Mouse (Mus musculus) forebrain, embryonic 10.5 days (tissue): ENCODE results near the gene Zbtb20. TPM values are rescaled to one million over a fixed set of nuclear protein-coding genes. Genes with fewer than 3 reads are reported as not detected.
A peak's percentile ranks its signal among the peaks of the same experiment; 100 is the strongest.

Experiments used
- DNase-seq: peaks from one replicate; pipeline ENCODE4 v3.0.0-alpha.2; 2017; ENCODE audit warnings: low spot score; ENCODE audit errors: extremely low spot score
- H3K27ac ChIP-seq: fragments of 300-500 bp; sonication (generic); 2 replicates; pipeline ENCODE4 v1.5.1; 2016; ENCODE audit warnings: mild to moderate bottlenecking
- H3K27me3 ChIP-seq: fragments of 300-500 bp; sonication (generic); 2 replicates; pipeline ENCODE4 v1.6.1; 2016; ENCODE audit warnings: mild to moderate bottlenecking; ENCODE audit not compliant: poor library complexity, severe bottlenecking
- H3K36me3 ChIP-seq: fragments of 300-500 bp; sonication (generic); replicated peaks from 2 replicates; pipeline ENCODE4 v1.6.1; 2016; ENCODE audit warnings: mild to moderate bottlenecking, moderate library complexity
- H3K4me1 ChIP-seq: fragments of 300-500 bp; sonication (generic); 2 replicates; pipeline ENCODE4 v1.6.1; 2016
- H3K4me3 ChIP-seq: fragments of 300-500 bp; sonication (generic); 2 replicates; pipeline ENCODE4 v1.5.1; 2016; ENCODE audit warnings: mild to moderate bottlenecking, moderate library complexity
- H3K9me3 ChIP-seq: fragments of 300-500 bp; sonication (generic); 2 replicates; pipeline ENCODE4 v1.6.1; 2016; ENCODE audit warnings: mild to moderate bottlenecking, moderate library complexity
- WGBS: fragments of 180-500 bp; shearing (Covaris S2); methylation state at CpG from one replicate; pipeline ENCODE4 v1.1.7; 2016; 5-methylcytosine and 5-hydroxymethylcytosine counted together
- polyA plus RNA-seq: library from polyadenylated mRNA; unstranded; fragments of >200 nt; fragmentation: Nextera tagmentation; extraction: Ambion mirVana; gene quantifications from 2 replicates; pipeline ENCODE4 v1.2.1, GENCODE M21; 2016

Zbtb20 gene
- polyA plus RNA-seq, 1 experiment from 2014 or later: 17.3 TPM

GRCm38 (mm10) chr16:43415864-43416263, 540.2 kb downstream of the Zbtb20 start:
- DNase-seq: no peak
- Histone ChIP-seq H3K4me1 (no peaks in the 10 kb centered on the region), H3K27ac (no peak overlapping the region), H3K9me3 (no peaks in the 10 kb centered on the region), H3K36me3 (no peaks in the 10 kb centered on the region), H3K4me3 (no peak overlapping the region), H3K27me3 (no peaks in the 10 kb centered on the region)
- 79% methylated on average over 4 of the region's 4 CpGs for WGBS

- H3K27ac ChIP-seq: no peak overlapping the region
- 63% methylated on average over 2 of the region's 2 CpGs for WGBS
- H3K4me1 ChIP-seq: no peaks in the 10 kb centered on the region
- no peaks in the 10 kb centered on the region for H3K36me3 ChIP-seq
- no peaks in the 10 kb centered on the region for H3K27me3 ChIP-seq
- DNase-seq: no peak
- H3K9me3 ChIP-seq: no peaks in the 10 kb centered on the region
- H3K4me3 ChIP-seq: no peak overlapping the region
Measured at GRCm38 (mm10) chr16:43419923-43420322, 544.2 kb downstream of the Zbtb20 start.

- 98% methylated on average over 2 of the region's 2 CpGs for WGBS
- Histone ChIP-seq H3K9me3 (no peaks in the 10 kb centered on the region), H3K27ac (no peak overlapping the region), H3K4me1 (no peaks in the 10 kb centered on the region), H3K36me3 (no peaks in the 10 kb centered on the region), H3K27me3 (no peaks in the 10 kb centered on the region), H3K4me3 (no peak overlapping the region)
- no peak for DNase-seq
Measured at GRCm38 (mm10) chr16:43428955-43429354, 553.3 kb downstream of the Zbtb20 start.

GRCm38 (mm10) chr16:43430030-43430429, 554.3 kb downstream of the Zbtb20 start:
- Histone ChIP-seq H3K27ac (no peak overlapping the region), H3K36me3 (no peaks in the 10 kb centered on the region), H3K27me3 (no peaks in the 10 kb centered on the region), H3K9me3 (no peaks in the 10 kb centered on the region), H3K4me1 (no peaks in the 10 kb centered on the region), H3K4me3 (no peak overlapping the region)
- WGBS: 92% methylated on average over 4 of the region's 4 CpGs
- DNase-seq: no peak

- H3K9me3 ChIP-seq: no peaks in the 10 kb centered on the region
- H3K4me3 ChIP-seq: no peak overlapping the region
- DNase-seq: no peak
- H3K27me3 ChIP-seq: no peaks in the 10 kb centered on the region
- no peaks in the 10 kb centered on the region for H3K36me3 ChIP-seq
- no peaks in the 10 kb centered on the region for H3K4me1 ChIP-seq
- WGBS: 87% methylated on average over 5 of the region's 5 CpGs
- H3K27ac ChIP-seq: no peak overlapping the region
Measured at GRCm38 (mm10) chr16:43431514-43432371, 556.1 kb downstream of the Zbtb20 start.

- no peak for DNase-seq
- no peak overlapping the region for H3K27ac ChIP-seq
- no peaks in the 10 kb centered on the region for H3K27me3 ChIP-seq
- 53% methylated on average over 3 of the region's 3 CpGs for WGBS
- H3K9me3 ChIP-seq: no peaks in the 10 kb centered on the region
- H3K4me1 ChIP-seq: no peaks in the 10 kb centered on the region
- H3K4me3 ChIP-seq: no peak overlapping the region
- H3K36me3 ChIP-seq: no peaks in the 10 kb centered on the region
Measured at GRCm38 (mm10) chr16:43434941-43435340, 559.3 kb downstream of the Zbtb20 start.

GRCm38 (mm10) chr16:43438878-43439371, 563.2 kb downstream of the Zbtb20 start:
- Histone ChIP-seq H3K27ac (0 out of 2 replicates have a peak overlapping the region, but pooled peaks have one; percentile 11), H3K4me1 (peaks cover 11% of the 10 kb centered on the region), H3K36me3 (no peaks in the 10 kb centered on the region), H3K4me3 (no peak overlapping the region), H3K27me3 (no peaks in the 10 kb centered on the region), H3K9me3 (no peaks in the 10 kb centered on the region)
- whole genome bisulfite sequencing: 77% methylated on average over 8 of the region's 8 CpGs
- DNase-seq: no peak

- no peak overlapping the region for H3K27ac ChIP-seq
- H3K4me3 ChIP-seq: no peak overlapping the region
- no peak for DNase-seq
- WGBS: 91% methylated on average over 6 of the region's 6 CpGs
- no peaks in the 10 kb centered on the region for H3K27me3 ChIP-seq
- peaks cover 11% of the 10 kb centered on the region for H3K4me1 ChIP-seq
- no peaks in the 10 kb centered on the region for H3K9me3 ChIP-seq
- H3K36me3 ChIP-seq: no peaks in the 10 kb centered on the region
Measured at GRCm38 (mm10) chr16:43441392-43441791, 565.7 kb downstream of the Zbtb20 start.

- H3K27ac ChIP-seq: no peak overlapping the region
- H3K27me3 ChIP-seq: no peaks in the 10 kb centered on the region
- H3K4me1 ChIP-seq: peaks cover 11% of the 10 kb centered on the region
- H3K4me3 ChIP-seq: no peak overlapping the region
- WGBS: 80% methylated on average over 2 of the region's 2 CpGs
- no peaks in the 10 kb centered on the region for H3K9me3 ChIP-seq
- no peak for DNase-seq
- no peaks in the 10 kb centered on the region for H3K36me3 ChIP-seq
Measured at GRCm38 (mm10) chr16:43443034-43443433, 567.4 kb downstream of the Zbtb20 start.

- Histone ChIP-seq H3K36me3 (no peaks in the 10 kb centered on the region), H3K4me1 (no peaks in the 10 kb centered on the region), H3K27me3 (no peaks in the 10 kb centered on the region), H3K4me3 (no peak overlapping the region), H3K27ac (no peak overlapping the region), H3K9me3 (no peaks in the 10 kb centered on the region)
- no peak for DNase-seq
- WGBS: 95% methylated on average over 5 of the region's 5 CpGs
Measured at GRCm38 (mm10) chr16:43448141-43448981, 572.7 kb downstream of the Zbtb20 start.

- 65% methylated on average over 4 of the region's 4 CpGs for WGBS
- no peak overlapping the region for H3K27ac ChIP-seq
- H3K4me1 ChIP-seq: peaks cover 9% of the 10 kb centered on the region
- H3K36me3 ChIP-seq: no peaks in the 10 kb centered on the region
- no peaks in the 10 kb centered on the region for H3K9me3 ChIP-seq
- no peak for DNase-seq
- H3K27me3 ChIP-seq: no peaks in the 10 kb centered on the region
- no peak overlapping the region for H3K4me3 ChIP-seq
Measured at GRCm38 (mm10) chr16:43454370-43454934, 578.8 kb downstream of the Zbtb20 start.

- DNase-seq: no peak
- 86% methylated on average over 8 of the region's 8 CpGs for WGBS
- no peaks in the 10 kb centered on the region for H3K27me3 ChIP-seq
- no peaks in the 10 kb centered on the region for H3K9me3 ChIP-seq
- no peak overlapping the region for H3K4me3 ChIP-seq
- no peak overlapping the region for H3K27ac ChIP-seq
- peaks cover 9% of the 10 kb centered on the region for H3K4me1 ChIP-seq
- no peaks in the 10 kb centered on the region for H3K36me3 ChIP-seq
Measured at GRCm38 (mm10) chr16:43456446-43457172, 580.9 kb downstream of the Zbtb20 start.
